Mouse (Mus musculus) mouse trophoblast stem cell (cell line): ENCODE data around the gene Nhlrc4.

Experiments
- in situ Hi-C, 2 experiments: fragments of 300-500 bp; cut with MseI, MboI; formaldehyde crosslinking; loops; 2 replicates in 1 of 2; 3 replicates in 1 of 2; pipeline ENCODE4 v1.15.1; 2025

The Nhlrc4 gene

GRCm38 (mm10) chr17:25958771-25959494 is 14.2 kb upstream of the Nhlrc4 start:
- in situ Hi-C loops: no loop called here

DNA sequence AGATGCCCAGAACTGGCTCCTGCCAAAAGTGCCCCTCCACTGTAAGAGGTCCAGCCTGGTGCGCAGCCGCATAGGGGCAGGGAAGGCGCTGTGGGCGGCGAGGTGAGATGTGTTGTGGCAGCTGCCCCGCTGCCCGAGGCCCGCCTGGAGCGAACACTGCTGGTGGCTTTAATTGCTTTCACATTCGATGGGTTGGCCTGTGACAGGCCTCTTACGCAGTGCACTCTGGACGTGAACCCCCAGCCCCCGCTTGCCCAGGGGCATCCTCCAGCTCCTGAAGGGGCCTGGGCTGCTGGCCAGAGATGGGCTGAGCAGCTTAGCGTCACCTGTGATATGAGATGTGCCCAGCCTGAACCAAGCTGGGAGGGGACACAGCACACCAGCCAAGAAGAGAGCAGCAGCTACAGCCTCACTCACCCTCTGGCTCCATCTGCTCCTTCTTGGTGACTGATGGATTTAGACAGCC is 12.9 kb upstream of the Nhlrc4 start:
- in situ Hi-C loops: no loop called here

GRCm38 (mm10) chr17:25956631-25957030 is 11.9 kb upstream of the Nhlrc4 start:
- in situ Hi-C loops: no loop called here

DNA sequence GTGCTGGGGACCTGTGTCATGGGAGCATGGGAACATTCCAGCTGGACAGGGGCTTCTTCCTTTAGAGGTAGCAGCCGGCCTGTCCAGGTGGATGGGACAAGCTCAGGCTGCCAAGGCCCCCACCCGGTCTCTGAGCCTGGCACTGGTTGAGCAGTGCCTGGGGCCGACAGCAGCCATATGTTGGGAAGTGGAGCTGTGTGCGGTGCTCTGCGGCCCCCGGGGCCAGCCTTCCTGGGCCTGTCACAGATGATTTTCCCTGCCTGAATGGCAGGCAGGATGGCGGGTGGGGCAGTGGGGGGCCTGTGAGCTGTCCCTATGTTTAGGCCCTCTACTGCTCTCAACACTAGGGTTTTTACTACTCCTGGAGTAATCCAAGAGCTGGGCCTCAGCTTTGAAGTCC is 11.4 kb upstream of the Nhlrc4 start:
- in situ Hi-C loops: no loop called here

DNA sequence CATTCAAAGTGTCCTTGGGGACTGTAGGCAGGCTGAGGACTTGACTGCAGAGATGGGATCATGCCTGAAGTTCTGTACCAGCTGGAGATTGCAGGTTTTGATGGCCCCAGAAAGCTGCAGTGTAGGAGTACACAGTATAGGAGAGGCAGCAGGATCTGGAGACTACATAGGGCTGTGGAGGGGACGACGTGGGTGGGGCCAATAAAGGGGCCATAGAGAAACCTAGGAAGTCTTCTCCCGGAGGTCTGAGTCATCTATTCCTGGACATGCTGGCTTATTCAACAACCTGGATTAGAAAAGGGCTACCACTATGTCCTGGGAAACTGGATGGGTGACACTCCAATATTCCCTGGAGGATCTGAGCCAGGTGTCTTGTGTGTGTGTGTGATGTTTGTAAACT is 11.0 kb upstream of the Nhlrc4 start:
- in situ Hi-C loops: no loop called here

DNA sequence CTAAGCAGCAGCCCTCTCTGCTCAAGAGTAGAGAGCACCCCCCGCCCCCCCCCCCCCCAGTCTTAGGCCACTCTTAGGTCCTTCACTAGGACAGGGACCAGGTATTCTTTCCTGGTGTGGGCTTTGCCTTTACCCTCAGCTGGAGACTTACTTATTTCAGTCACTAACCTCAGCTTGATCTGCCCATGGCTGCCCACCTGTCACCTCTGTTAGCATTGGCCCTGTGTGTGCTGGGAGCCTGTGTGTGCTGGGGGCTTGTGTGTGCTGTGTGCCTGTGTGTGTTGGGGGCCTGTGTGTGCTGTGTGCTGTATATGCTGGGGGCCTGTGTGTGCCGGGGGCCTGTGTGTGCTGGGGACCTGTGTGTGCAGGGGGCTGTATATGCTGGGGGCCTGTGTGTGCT is 9.9 kb upstream of the Nhlrc4 start:
- in situ Hi-C loops: no loop called here

- in situ Hi-C loops: no loop called here
Measured at GRCm38 (mm10) chr17:25953161-25953560, 8.4 kb upstream of the Nhlrc4 start.

DNA sequence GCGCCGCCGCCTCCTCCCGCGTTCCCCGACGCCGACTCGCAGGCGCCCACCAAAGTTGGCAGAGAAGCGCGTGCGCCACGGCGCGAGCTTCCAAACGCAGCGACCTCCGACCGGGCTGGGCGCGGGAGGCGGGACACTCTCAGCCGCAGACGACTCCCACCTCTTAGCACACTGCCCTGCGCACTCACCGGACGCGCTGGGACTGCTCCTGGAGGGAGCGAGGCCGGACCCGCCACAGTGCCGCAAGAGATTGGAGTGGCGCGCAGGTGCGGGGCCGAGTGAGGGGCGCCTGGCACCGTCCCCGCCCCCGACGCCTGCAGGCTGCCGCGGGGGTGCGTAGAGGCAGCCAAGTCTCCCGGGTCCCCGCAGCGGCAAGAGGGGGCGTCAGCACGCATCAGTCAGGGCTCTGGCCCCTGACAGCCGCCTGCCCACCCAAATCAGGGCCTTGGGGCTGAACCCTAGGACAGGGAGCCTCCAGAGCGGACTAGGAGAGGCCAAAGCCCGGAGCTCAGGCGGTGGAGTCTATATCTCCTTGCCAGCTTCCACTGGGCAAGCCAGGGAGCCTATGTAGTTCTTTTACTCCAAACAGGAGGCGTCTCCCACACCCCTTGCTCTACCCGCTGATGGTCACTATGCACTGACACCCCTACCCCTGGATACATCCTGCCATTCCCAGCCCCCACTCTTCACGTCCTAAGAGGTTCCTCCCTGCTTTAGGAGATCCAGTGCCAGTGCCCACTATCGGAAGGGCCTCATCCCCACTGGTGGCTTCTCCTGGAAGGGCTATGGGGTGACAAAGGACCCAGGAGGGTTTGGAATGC is 7.3 kb upstream of the Nhlrc4 start, which contains the start of gene A930017K11Rik:
Gene A930017K11Rik (minus strand): TSS at position 763 of the 821 bp plus-strand sequence.
- in situ Hi-C loops: no loop called here

DNA sequence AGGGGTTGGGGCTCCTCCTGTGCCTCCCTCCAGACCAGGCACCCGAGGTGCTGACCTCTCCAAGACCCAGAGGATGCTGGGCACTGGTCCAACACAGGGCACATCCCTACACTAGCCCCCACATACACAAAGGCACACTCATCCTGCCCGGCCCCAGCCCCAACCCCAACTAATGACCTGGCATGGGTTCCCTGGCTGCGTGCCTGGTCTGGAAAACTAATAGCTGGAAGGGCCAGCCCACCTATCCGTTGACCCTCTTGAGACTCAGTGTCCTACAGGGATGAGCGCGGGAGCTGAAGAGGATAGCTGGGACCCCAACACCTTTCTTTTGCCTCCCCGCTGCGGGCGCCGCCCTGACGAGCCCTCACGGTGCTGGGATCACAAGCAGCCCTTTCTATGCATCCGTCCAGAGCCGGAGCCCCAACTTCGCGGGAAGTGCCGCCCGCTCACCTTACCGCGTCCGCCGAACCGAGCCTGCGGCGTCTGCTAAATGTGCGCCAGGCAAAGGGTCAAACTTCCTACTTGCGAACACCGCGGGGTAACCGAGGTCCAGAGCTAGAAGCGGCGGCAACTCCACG is 6.6 kb upstream of the Nhlrc4 start:
- in situ Hi-C loops: no loop called here

GRCm38 (mm10) chr17:25950706-25951105 is 5.9 kb upstream of the Nhlrc4 start:
- in situ Hi-C loops: no loop called here

DNA sequence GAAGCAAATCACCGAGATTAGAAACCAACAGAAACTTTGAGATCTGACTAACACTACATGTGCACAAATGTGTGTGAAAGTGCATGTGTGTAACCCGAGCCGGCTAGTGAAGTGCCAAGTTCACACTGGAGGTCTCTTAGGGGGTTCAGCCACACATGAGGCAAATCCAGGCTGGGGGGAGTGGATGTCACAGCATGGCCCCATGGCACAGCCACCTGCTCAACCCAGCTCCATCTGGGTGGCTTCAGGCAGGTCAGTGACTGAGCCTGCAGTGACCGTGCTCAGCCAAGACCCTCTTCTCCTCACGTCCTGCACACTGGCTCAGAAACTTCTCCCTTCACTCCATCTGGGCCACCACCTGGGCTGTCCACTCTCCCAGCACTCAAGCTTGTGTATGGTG is 5.2 kb upstream of the Nhlrc4 start:
- in situ Hi-C loops: no loop called here

DNA sequence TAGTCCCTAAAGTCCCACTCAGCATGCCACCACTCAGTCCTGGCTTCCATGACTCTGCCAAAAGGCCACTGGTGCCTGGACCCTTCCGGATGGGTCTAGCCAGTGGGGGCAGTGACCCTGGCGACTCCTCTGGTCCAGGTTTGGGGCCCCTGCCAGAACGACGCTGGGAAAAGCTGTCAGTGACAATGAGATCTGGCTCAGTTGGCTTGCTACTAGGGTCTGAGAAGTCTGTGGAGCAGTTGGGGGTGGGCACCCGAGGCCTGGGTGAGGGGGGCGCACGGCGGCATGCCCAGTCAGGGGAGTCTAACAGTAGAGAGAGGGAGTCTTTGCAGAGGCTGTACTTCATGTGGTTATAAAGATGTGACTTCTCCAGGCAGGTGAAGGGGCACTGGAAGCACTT is 3.3 kb upstream of the Nhlrc4 start:
- in situ Hi-C loops: no loop called here

- in situ Hi-C loops: no loop called here
Measured at GRCm38 (mm10) chr17:25947576-25947975, 2.8 kb upstream of the Nhlrc4 start.

- in situ Hi-C loops: no loop called here
Measured at GRCm38 (mm10) chr17:25946891-25947290, 2.1 kb upstream of the Nhlrc4 start.

GRCm38 (mm10) chr17:25946349-25946748 is 1.6 kb upstream of the Nhlrc4 start:
- in situ Hi-C loops: no loop called here

- in situ Hi-C loops: no loop called here
Measured at GRCm38 (mm10) chr17:25945517-25946155, 875 bp upstream of the Nhlrc4 start.

DNA sequence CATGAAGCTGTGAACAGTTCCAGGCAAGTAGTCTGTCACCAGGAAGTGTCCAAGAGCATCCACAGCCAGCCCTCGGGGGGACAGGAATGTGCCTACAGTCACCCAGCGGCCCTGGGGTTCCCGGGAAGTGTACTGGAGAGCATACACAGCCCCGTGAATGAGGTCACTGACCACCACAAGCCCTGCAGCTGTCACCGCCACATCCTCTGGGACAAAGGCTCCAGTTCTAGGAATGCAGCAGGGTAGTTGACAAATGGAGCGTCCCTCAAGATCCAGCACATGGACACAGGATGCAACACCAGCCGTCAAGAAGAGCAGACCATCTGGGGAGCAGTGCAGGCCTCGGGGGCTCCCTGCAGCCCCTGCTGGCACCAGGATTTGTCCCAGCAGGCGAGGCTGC is 992 bp downstream of the Nhlrc4 start:
- in situ Hi-C loops: no loop called here

DNA sequence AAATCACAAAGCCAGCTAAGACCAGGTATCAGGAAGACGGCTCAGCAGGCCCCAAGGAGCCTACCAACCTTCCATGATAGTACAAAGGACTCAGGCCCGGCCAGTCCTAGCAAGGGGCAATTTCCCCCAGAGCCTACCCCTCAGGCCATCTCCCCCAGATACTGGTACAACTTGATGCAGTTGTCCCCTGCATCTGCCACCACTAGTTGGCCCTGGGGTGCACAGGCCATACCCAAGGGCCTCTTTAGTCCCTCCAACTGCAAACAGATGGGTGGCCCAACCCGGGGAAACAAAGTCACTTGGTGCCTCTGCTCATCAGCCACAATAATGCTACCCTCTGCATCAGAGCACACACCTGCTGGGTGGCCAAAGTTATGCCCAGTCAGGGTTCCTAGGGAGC is 1.5 kb downstream of the Nhlrc4 start:
- in situ Hi-C loops: no loop called here

- in situ Hi-C loops: no loop called here
Measured at GRCm38 (mm10) chr17:25942597-25943151, 2.1 kb downstream of the Nhlrc4 start.

DNA sequence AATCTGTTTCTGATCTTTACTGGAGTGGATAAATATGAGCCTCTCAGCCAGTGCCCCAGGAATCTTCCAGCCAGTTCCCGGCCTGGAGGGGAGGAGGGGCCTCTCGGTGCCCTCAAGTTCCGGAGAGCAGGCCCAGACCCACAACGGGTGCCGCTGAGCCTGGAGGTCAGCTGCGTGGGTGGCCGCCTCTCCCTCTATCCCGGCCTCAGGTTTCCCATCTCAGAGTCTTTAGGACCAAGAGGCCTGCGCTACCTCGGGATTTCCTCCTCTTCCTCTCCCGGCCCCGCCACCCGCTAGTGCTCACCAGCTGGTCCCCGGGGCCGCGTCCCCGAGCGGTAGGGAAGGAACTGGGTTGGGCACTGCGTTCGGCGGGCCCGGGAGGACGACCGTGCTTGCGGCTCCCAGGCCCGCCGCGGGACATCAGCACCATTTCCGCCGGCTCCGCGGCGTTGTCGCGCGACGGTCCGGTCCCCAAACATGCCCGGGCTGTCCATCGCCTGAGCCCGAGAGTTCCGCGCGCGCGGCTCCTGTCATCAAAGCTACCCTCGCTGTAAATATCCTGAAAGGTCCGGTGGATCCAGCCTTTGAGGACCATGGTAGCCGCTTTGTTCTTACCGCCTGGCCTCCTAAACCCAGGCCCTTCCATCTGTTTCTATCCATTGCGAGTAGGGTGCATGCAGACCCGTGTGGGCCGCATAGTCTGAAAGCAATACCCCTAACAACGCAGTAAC is 3.1 kb downstream of the Nhlrc4 start:
- in situ Hi-C loops: no loop called here

GRCm38 (mm10) chr17:25934526-25934925 is 10.2 kb downstream of the Nhlrc4 start:
- in situ Hi-C loops: no loop called here
